Mouse (Mus musculus): ENCODE results near the gene Apoa2. TPM values are rescaled to one million over a fixed set of nuclear protein-coding genes. Genes with fewer than 3 reads are reported as not detected.
"Not testable (repeated sequence)": the region's sequence is repeated elsewhere in the genome, so short reads cannot be mapped to it uniquely, and the experiment has no call there.

The Apoa2 gene
- polyA plus RNA-seq, 1 experiment from 2014 or later, result 14.1 TPM

GRCm38 (mm10) chr1:171238463-171238862, 13.6 kb downstream of the Apoa2 start:
- Histone ChIP-seq H3K4me3 (ENCODE audit: low read depth, low read length) (no peak overlapping the region), H3K27ac (ENCODE audit: low read depth, low read length) (no peak overlapping the region), H3K36me3 (ENCODE audit: control insufficient read depth, insufficient read depth) (peaks cover 86% of the 10 kb centered on the region), H3K9me3 (ENCODE audit: control insufficient read depth) (no peaks in the 10 kb centered on the region), H3K27me3 (replicated peaks; ENCODE audit: control insufficient read depth, insufficient read depth, low read length) (no peaks in the 10 kb centered on the region), H3K4me2 (replicated peaks; ENCODE audit: low read depth) (no peak overlapping the region), H3K4me1 (replicated peaks; ENCODE audit: control insufficient read depth, insufficient read depth, low read length) (no peaks in the 10 kb centered on the region), H3K9ac (ENCODE audit: low read depth, low read length) (no peak overlapping the region)
- TF ChIP-seq CTCF (IDR thresholded peaks at IDR 0.05; ENCODE audit: low read depth), result peak; percentile 91
- 63% methylated on average over 14 of the region's 14 CpGs for WGBS
- peak; percentile 34; the same call in 1 of the 2 replicates for ATAC-seq

GRCm38 (mm10) chr1:171239992-171240744, 15.3 kb downstream of the Apoa2 start:
- Histone ChIP-seq H3K4me2 (replicated peaks; ENCODE audit: low read depth) (0 out of 2 replicates have a peak overlapping the region, but pooled peaks have one; percentile 21), H3K9me3 (ENCODE audit: control insufficient read depth) (no peaks in the 10 kb centered on the region), H3K4me1 (replicated peaks; ENCODE audit: control insufficient read depth, insufficient read depth, low read length) (no peaks in the 10 kb centered on the region), H3K4me3 (ENCODE audit: low read depth, low read length) (no peak overlapping the region), H3K27ac (ENCODE audit: low read depth, low read length) (peak overlapping the region; percentile 41), H3K27me3 (replicated peaks; ENCODE audit: control insufficient read depth, insufficient read depth, low read length) (no peaks in the 10 kb centered on the region), H3K36me3 (ENCODE audit: control insufficient read depth, insufficient read depth) (peaks cover 79% of the 10 kb centered on the region), H3K9ac (ENCODE audit: low read depth, low read length) (no peak overlapping the region)
- no peak for TF ChIP-seq CTCF (IDR thresholded peaks at IDR 0.05; ENCODE audit: low read depth)
- no peak for ATAC-seq
- 67% methylated on average over 15 of the region's 15 CpGs for WGBS

- WGBS, result 88% methylated on average over 10 of the region's 10 CpGs
- Histone ChIP-seq H3K9ac (ENCODE audit: low read depth, low read length) (no peak overlapping the region), H3K4me2 (replicated peaks; ENCODE audit: low read depth) (no peak overlapping the region), H3K4me3 (ENCODE audit: low read depth, low read length) (no peak overlapping the region), H3K4me1 (replicated peaks; ENCODE audit: control insufficient read depth, insufficient read depth, low read length) (0 out of 2 replicates have a peak, but pooled peaks cover 5% of the 10 kb centered on the region), H3K27me3 (replicated peaks; ENCODE audit: control insufficient read depth, insufficient read depth, low read length) (no peaks in the 10 kb centered on the region), H3K27ac (ENCODE audit: low read depth, low read length) (peak overlapping the region; percentile 41; the same call in 1 of the 2 replicates), H3K36me3 (ENCODE audit: control insufficient read depth, insufficient read depth) (peaks cover 72% of the 10 kb centered on the region), H3K9me3 (ENCODE audit: control insufficient read depth) (no peaks in the 10 kb centered on the region)
- TF ChIP-seq CTCF (IDR thresholded peaks at IDR 0.05; ENCODE audit: low read depth), result no peak
- no peak for ATAC-seq
Measured at GRCm38 (mm10) chr1:171240911-171241310, 16.1 kb downstream of the Apoa2 start.

GRCm38 (mm10) chr1:171241952-171242351, 17.1 kb downstream of the Apoa2 start:
- not testable (repeated sequence) for H3K4me2 ChIP-seq (replicated peaks; ENCODE audit: low read depth); H3K9ac ChIP-seq (ENCODE audit: low read depth, low read length); H3K27me3 ChIP-seq (replicated peaks; ENCODE audit: control insufficient read depth, insufficient read depth, low read length); H3K9me3 ChIP-seq (ENCODE audit: control insufficient read depth); H3K4me1 ChIP-seq (replicated peaks; ENCODE audit: control insufficient read depth, insufficient read depth, low read length); H3K27ac ChIP-seq (ENCODE audit: low read depth, low read length); H3K4me3 ChIP-seq (ENCODE audit: low read depth, low read length)
- peaks cover 61% of the 10 kb centered on the region for H3K36me3 ChIP-seq (ENCODE audit: control insufficient read depth, insufficient read depth)
- TF ChIP-seq CTCF (IDR thresholded peaks at IDR 0.05; ENCODE audit: low read depth), result peak; percentile 56
- ATAC-seq, result peak; percentile 33
- WGBS, result 54% methylated on average over 12 of the region's 12 CpGs

- Histone ChIP-seq H3K4me2 (replicated peaks; ENCODE audit: low read depth) (no peak overlapping the region; the same call in 1 of the 2 replicates), H3K9ac (ENCODE audit: low read depth, low read length) (no peak overlapping the region), H3K4me1 (replicated peaks; ENCODE audit: control insufficient read depth, insufficient read depth, low read length) (peaks cover 9% of the 10 kb centered on the region; the same call in 1 of the 2 replicates), H3K27ac (ENCODE audit: low read depth, low read length) (no peak overlapping the region), H3K9me3 (ENCODE audit: control insufficient read depth) (no peaks in the 10 kb centered on the region), H3K27me3 (replicated peaks; ENCODE audit: control insufficient read depth, insufficient read depth, low read length) (no peaks in the 10 kb centered on the region), H3K4me3 (ENCODE audit: low read depth, low read length) (no peak overlapping the region), H3K36me3 (ENCODE audit: control insufficient read depth, insufficient read depth) (peaks cover 33% of the 10 kb centered on the region)
- no peak for TF ChIP-seq CTCF (IDR thresholded peaks at IDR 0.05; ENCODE audit: low read depth)
- ATAC-seq, result no peak
- 78% methylated on average over 8 of the region's 8 CpGs for WGBS
Measured at GRCm38 (mm10) chr1:171245353-171245752, 20.5 kb downstream of the Apoa2 start.

GRCm38 (mm10) chr1:171246709-171247452, 22.0 kb downstream of the Apoa2 start:
- TF ChIP-seq CTCF (IDR thresholded peaks at IDR 0.05; ENCODE audit: low read depth), result peak; percentile 98
- peak overlapping the region; percentile 83 for H3K27ac ChIP-seq (ENCODE audit: low read depth, low read length)
- no peaks in the 10 kb centered on the region; the same call in 1 of the 2 replicates for H3K27me3 ChIP-seq (replicated peaks; ENCODE audit: control insufficient read depth, insufficient read depth, low read length)
- peaks cover 21% of the 10 kb centered on the region for H3K36me3 ChIP-seq (ENCODE audit: control insufficient read depth, insufficient read depth)
- no peaks in the 10 kb centered on the region for H3K9me3 ChIP-seq (ENCODE audit: control insufficient read depth)
- H3K4me2 ChIP-seq (replicated peaks; ENCODE audit: low read depth), result peak overlapping the region; percentile 79
- H3K9ac ChIP-seq (ENCODE audit: low read depth, low read length), result peak overlapping the region; percentile 80
- under 1% methylated on average over 41 of the region's 41 CpGs for WGBS
- peaks cover 9% of the 10 kb centered on the region; the same call in 1 of the 2 replicates for H3K4me1 ChIP-seq (replicated peaks; ENCODE audit: control insufficient read depth, insufficient read depth, low read length)
- H3K4me3 ChIP-seq (ENCODE audit: low read depth, low read length), result peak overlapping the region; percentile 85
- peak; percentile 93 for ATAC-seq
